Mouse (Mus musculus): ENCODE measurements around the gene Wdfy1.
A peak's percentile ranks its signal among the peaks of the same experiment; 100 is the strongest.

The Wdfy1 gene

DNA sequence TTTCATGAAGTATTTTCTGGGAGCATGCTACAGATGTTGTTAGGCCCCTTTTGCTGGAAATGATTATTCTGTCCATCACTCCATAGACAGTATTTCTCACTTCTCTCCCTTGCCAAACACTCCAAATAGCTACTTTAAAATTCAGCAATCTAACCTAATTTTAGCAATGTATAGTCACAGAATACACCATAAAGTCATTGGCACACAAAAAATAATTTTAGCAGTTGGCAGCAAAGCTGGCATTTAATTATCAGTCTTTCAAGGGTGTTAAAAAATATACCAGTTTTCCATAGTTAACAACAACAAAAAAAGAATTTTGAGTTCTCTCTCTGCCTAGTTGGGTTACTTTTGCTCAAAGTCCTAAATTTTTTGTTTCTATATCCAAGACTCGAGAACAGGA lies 118.5 kb downstream of the Wdfy1 start:
- peak; percentile 68 for DNase-seq (ENCODE audit: low read depth, low spot score)

DNA sequence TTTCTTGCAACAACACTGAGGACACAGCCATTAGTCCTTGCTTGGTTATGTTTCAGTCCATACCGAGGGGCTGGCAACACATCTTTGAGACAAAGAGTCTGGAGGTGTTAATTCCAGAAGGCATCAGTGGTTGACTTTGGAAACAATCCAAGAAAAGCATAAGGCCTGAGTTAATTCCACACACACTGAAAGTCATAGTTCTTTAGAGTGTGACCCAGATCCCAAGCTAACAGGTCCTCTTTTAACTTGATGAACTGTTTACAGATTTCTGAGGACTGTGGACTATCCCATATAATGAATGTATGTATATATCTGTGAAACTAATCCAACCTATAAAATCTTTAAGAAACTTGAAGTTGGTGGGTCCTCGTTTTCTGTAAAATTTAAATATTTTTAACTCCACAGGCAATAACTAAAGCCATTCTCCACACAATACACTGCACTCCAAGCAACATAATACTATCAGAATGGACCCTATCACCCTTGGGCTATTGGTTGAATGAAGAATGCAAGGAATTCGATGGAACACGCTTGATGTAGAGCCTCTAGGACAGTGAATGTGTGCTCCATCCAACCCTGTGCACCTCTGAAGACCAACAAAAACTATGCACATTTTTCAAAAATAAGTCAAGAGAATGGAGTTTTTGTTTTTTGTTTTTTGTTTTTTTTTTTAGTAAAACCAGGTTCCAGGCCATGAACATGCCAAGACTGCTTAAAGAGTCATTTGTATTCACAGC lies 120.0 kb downstream of the Wdfy1 start:
- DNase-seq (ENCODE audit: low read depth, low spot score), result no peak

DNA sequence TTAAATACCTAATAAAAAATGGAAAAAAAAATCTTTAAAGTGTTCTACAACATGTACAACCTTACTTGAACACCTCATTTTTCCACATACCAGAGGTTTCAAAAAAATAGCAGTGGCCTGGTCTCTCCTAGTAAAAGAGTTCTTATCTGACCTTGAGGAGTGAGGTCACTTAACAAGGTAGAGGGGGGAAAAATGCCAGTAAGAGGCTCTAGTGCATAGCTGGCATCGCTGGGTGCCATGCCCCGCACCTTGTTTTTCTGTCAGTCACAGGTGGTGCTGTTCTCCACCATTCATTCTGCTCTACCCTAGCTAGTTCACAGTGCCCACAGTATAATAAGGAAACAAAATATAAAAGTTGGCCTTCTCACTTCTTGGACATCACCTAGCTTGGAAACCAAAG lies 121.0 kb downstream of the Wdfy1 start:
- DNase-seq (ENCODE audit: low read depth, low spot score), result no peak
